Mouse (Mus musculus) erythroblast, embryonic 14.5 days (primary cell): ENCODE measurements around the gene Unk.
"Not testable (repeated sequence)": the region's sequence is repeated elsewhere in the genome, so short reads cannot be mapped to it uniquely, and the experiment has no call there.

Experiments
- GATA1 ChIP-seq: IDR thresholded peaks from 2 replicates; pipeline ENCODE4 v1.6.1; 2012; ENCODE audit warnings: low read length, inconsistent platforms, mixed read lengths
- TAL1 ChIP-seq: IDR thresholded peaks from 3 replicates; pipeline ENCODE4 v1.6.1; 2012; ENCODE audit warnings: low read length, inconsistent platforms, mixed read lengths

DNA sequence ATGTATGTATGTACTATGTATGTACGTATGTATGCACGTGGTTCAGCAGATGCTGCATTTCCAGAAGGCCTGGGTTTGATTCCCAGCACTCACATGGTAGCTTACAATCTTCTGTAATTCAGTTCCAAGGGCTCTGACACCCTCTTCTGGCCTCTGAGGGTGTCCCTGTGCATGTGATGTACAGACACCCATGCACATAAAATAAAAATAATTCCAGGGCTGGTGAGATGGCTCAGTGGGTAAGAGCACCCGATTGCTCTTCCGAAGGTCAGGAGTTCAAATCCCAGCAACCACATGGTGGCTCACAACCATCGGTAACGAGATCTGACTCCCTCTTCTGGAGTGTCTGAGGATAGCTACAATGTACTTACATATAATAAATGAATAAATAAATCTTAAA, 62.8 kb downstream of the Unk start:
- TF ChIP-seq GATA1, TAL1: not testable (repeated sequence)
